8 mouse cellular contexts compared by ENCODE assay signal in genomic region chr13:100391021-100391420, GRCm38 (mm10).
DNase-seq lines count a peak whose midpoint lies in the region; ATAC-seq and TF ChIP-seq lines count a peak whose summit lies in the region.
"Not testable (repeated sequence)": the region's sequence is repeated elsewhere in the genome, so short reads cannot be mapped to it uniquely, and the experiment has no call there.

No protein-coding gene starts in this region.

- not testable (repeated sequence) for TF ChIP-seq EP300 in CH12.LX (IDR thresholded peaks at IDR 0.05; ENCODE audit: low read length); liver, embryonic 14.5 days (IDR thresholded peaks at IDR 0.05; ENCODE audit: low read depth)

- peak; percentile 86 for TF ChIP-seq RAD21 in CH12.LX (IDR thresholded peaks at IDR 0.05; ENCODE audit: low read depth, low read length)

- in situ Hi-C loops in CH12.LX (cut with MboI; ENCODE audit: low pct_ligation_motif_present, low pct_unique_long_range_greater_than_20kb, low sequenced_read_pairs) = loop anchor here (25.0 kb wide), 1 partner anchor 279 kb away; the partner anchor contains the start of genes Bdp1, Serf1 and Smn1

- DNase-seq in CH12.LX (ENCODE audit: extremely low read depth) = peak; percentile 74
- DNase-seq in adrenal gland, postnatal 25 days = peak; percentile 14
- peak; percentile 20 for DNase-seq in embryonic facial prominence, embryonic 14.5 days (ENCODE audit: low spot score)
- peak; percentile 10 for DNase-seq in hindbrain, embryonic 10.5 days (ENCODE audit: low spot score)
- peak; percentile 7 to 66 for DNase-seq in kidney, postnatal 36 days
- peak in 1 of 3 experiments; percentile 13 for DNase-seq in liver, embryonic 14.5 days (ENCODE audit: low read depth in 3 of 3, low spot score in 3 of 3)
- DNase-seq in neural tube, embryonic 11.5 days (ENCODE audit: low spot score) = peak; percentile 18
- peak; percentile 25 for DNase-seq in thymus, postnatal 0 days (ENCODE audit: low spot score)

- not testable (repeated sequence) for H3K79me2 ChIP-seq in CH12.LX (replicated peaks; ENCODE audit: control insufficient read depth, extremely low read depth, insufficient read depth, poor library complexity, severe bottlenecking)

- H3K4me3 ChIP-seq in CH12.LX (replicated peaks in 1 of 3; ENCODE audit: low read depth in 2 of 3, low read length in 2 of 3, poor library complexity in 1 of 3); embryonic facial prominence, embryonic 14.5 days (ENCODE audit: low read depth, low read length); hindbrain, embryonic 10.5 days; liver, embryonic 14.5 days (ENCODE audit: insufficient read depth in 1 of 2, low read depth in 2 of 2, low read length in 2 of 2); neural tube, embryonic 11.5 days (ENCODE audit: low read depth, low read length): not testable (repeated sequence)

- not testable (repeated sequence) for ATAC-seq in embryonic facial prominence, embryonic 14.5 days (ENCODE audit: low read depth); liver, embryonic 14.5 days (ENCODE audit: insufficient read depth); neural tube, embryonic 11.5 days (ENCODE audit: insufficient read depth, low FRiP score, low TSS enrichment)

- H3K9ac ChIP-seq in CH12.LX (ENCODE audit: insufficient read depth, low read depth); embryonic facial prominence, embryonic 14.5 days (ENCODE audit: low read depth, low read length); liver, embryonic 14.5 days (replicated peaks); neural tube, embryonic 11.5 days (ENCODE audit: low read length): not testable (repeated sequence)

- not testable (repeated sequence) for H3K27me3 ChIP-seq in CH12.LX (replicated peaks); embryonic facial prominence, embryonic 14.5 days (replicated peaks; ENCODE audit: control insufficient read depth, insufficient read depth, low read length); hindbrain, embryonic 10.5 days (ENCODE audit: insufficient read depth, poor library complexity, severe bottlenecking); liver, embryonic 14.5 days (ENCODE audit: control insufficient read depth, insufficient read depth, low read length); neural tube, embryonic 11.5 days (ENCODE audit: control insufficient read depth, insufficient read depth, low read length)

- peak; percentile 57 to 84 for TF ChIP-seq CTCF in CH12.LX (conservative IDR thresholded peaks at IDR 0.05 in 1 of 2, IDR thresholded peaks at IDR 0.05 in 1 of 2; ENCODE audit: low read depth in 2 of 2, low read length in 2 of 2)
- peak; percentile 45; the same call in 1 of the 2 replicates for TF ChIP-seq CTCF in liver, embryonic 14.5 days (IDR thresholded peaks at IDR 0.05; ENCODE audit: low read depth)

- not testable (repeated sequence) for H3K36me3 ChIP-seq in CH12.LX (replicated peaks in 1 of 2; ENCODE audit: control insufficient read depth in 1 of 2, insufficient read depth in 1 of 2, low read length in 1 of 2); embryonic facial prominence, embryonic 14.5 days (ENCODE audit: control insufficient read depth, insufficient read depth, low read length); hindbrain, embryonic 10.5 days; liver, embryonic 14.5 days (replicated peaks; ENCODE audit: control insufficient read depth, insufficient read depth, low read depth); neural tube, embryonic 11.5 days (ENCODE audit: control insufficient read depth, insufficient read depth, low read length)

- H3K4me2 ChIP-seq in CH12.LX (ENCODE audit: insufficient read depth, low read depth, poor library complexity, severe bottlenecking) = 0 out of 2 replicates have a peak overlapping the region, but pooled peaks have one; percentile 29
- H3K4me2 ChIP-seq in embryonic facial prominence, embryonic 14.5 days (ENCODE audit: low read depth, low read length); liver, embryonic 14.5 days (ENCODE audit: low read depth); neural tube, embryonic 11.5 days (ENCODE audit: low read depth): not testable (repeated sequence)

- peaks cover 3 to 10% of the 10 kb centered on the region in 2 experiments; a peak in 2 of 4 replicates for H3K4me1 ChIP-seq in CH12.LX (ENCODE audit: control insufficient read depth in 1 of 2, insufficient read depth in 2 of 2)
- H3K4me1 ChIP-seq in embryonic facial prominence, embryonic 14.5 days (ENCODE audit: control insufficient read depth, insufficient read depth, low read length); hindbrain, embryonic 10.5 days (replicated peaks); liver, embryonic 14.5 days (replicated peaks; ENCODE audit: control insufficient read depth in 2 of 2, insufficient read depth in 2 of 2, low read length in 1 of 2); neural tube, embryonic 11.5 days (ENCODE audit: control insufficient read depth, insufficient read depth, low read length): not testable (repeated sequence)

- not testable (repeated sequence) for H3K27ac ChIP-seq in CH12.LX (ENCODE audit: insufficient read depth, low read depth); embryonic facial prominence, embryonic 14.5 days (replicated peaks; ENCODE audit: low read depth, low read length); hindbrain, embryonic 10.5 days; liver, embryonic 14.5 days; neural tube, embryonic 11.5 days (ENCODE audit: low read depth, low read length)

- dilution Hi-C loops in CH12.LX (cut with MboI; ENCODE audit: extremely low pct_ligation_motif_present, extremely low pct_unique_long_range_greater_than_20kb, low sequenced_read_pairs) = not testable (repeated sequence)

- 31% methylated on average over 5 of the region's 5 CpGs for WGBS in embryonic facial prominence, embryonic 14.5 days
- 25% methylated on average over 5 of the region's 5 CpGs for WGBS in hindbrain, embryonic 10.5 days
- 17% methylated on average over 5 of the region's 5 CpGs for WGBS in liver, embryonic 14.5 days (ENCODE audit: insufficient replicate concordance)
- 22% methylated on average over 5 of the region's 5 CpGs for WGBS in neural tube, embryonic 11.5 days

- not testable (repeated sequence) for TF ChIP-seq POLR2A in CH12.LX (IDR thresholded peaks at IDR 0.05; ENCODE audit: low read depth, low read length)

- H3K9me3 ChIP-seq in CH12.LX (replicated peaks; ENCODE audit: low read length); embryonic facial prominence, embryonic 14.5 days (ENCODE audit: control insufficient read depth, low read length); hindbrain, embryonic 10.5 days; liver, embryonic 14.5 days (ENCODE audit: control insufficient read depth, low read length); neural tube, embryonic 11.5 days (ENCODE audit: control insufficient read depth, low read length): not testable (repeated sequence)

TF ChIP-seq in CH12.LX, 34 proteins besides CTCF, POLR2A, EP300 and RAD21:
- TF ChIP-seq ZNF384 (IDR thresholded peaks at IDR 0.05; ENCODE audit: low read depth, low read length) (peak; percentile 81), IRF4 (IDR thresholded peaks at IDR 0.05; ENCODE audit: low read depth, low read length) (peak; percentile 15; the same call in 1 of the 2 replicates), SMC3 (IDR thresholded peaks at IDR 0.05; ENCODE audit: low read depth, low read length) (peak; percentile 87), ZC3H11A (IDR thresholded peaks at IDR 0.05; ENCODE audit: low read depth, low read length) (peak; percentile 36; the same call in 1 of the 2 replicates)
